Comparison of ENCODE assay signal across 9 mouse cellular contexts in genomic region chr1:90676192-90677006, GRCm38 (mm10).
DNase-seq lines count a peak whose midpoint lies in the region; ATAC-seq and TF ChIP-seq lines count a peak whose summit lies in the region.
"Had no signal": no experiment of that assay in that cellular context is flagged by ENCODE, and none has a peak within 500 bp of the region (broad histone marks: within the 10 kb centered on the region; RNA-seq: fewer than 3 reads in every experiment).

No protein-coding gene starts in this region.

- no peaks in the 10 kb centered on the region for H3K9me3 ChIP-seq in intestine, embryonic 14.5 days (ENCODE audit: control insufficient read depth, low read length)
- no peaks in the 10 kb centered on the region for H3K9me3 ChIP-seq in intestine, postnatal 0 days (ENCODE audit: control insufficient read depth)
- no peaks in the 10 kb centered on the region for H3K9me3 ChIP-seq in kidney, embryonic 14.5 days (ENCODE audit: control insufficient read depth, low read length)
- no peaks in the 10 kb centered on the region for H3K9me3 ChIP-seq in forebrain, embryonic 10.5 days
- H3K9me3 ChIP-seq: stomach, embryonic 15.5 days had no signal

- 25% methylated on average over 9 of the region's 9 CpGs for WGBS in intestine, embryonic 14.5 days
- 38% methylated on average over 9 of the region's 9 CpGs for WGBS in intestine, postnatal 0 days
- WGBS in kidney, embryonic 14.5 days = 32% methylated on average over 9 of the region's 9 CpGs
- 81% methylated on average over 9 of the region's 9 CpGs for WGBS in forebrain, embryonic 10.5 days

- H3K27ac ChIP-seq in intestine, embryonic 14.5 days (ENCODE audit: low read depth) = peak overlapping the region; percentile 34; the same call in 1 of the 2 replicates
- no peak overlapping the region for H3K27ac ChIP-seq in intestine, postnatal 0 days (ENCODE audit: low read depth, low read length)
- H3K27ac ChIP-seq in kidney, embryonic 14.5 days (ENCODE audit: low read depth, low read length) = peak overlapping the region; percentile 17; the same call in 1 of the 2 replicates
- no peak overlapping the region for H3K27ac ChIP-seq in forebrain, embryonic 10.5 days
- H3K27ac ChIP-seq: stomach, embryonic 15.5 days had no signal

- H3K36me3 ChIP-seq in intestine, embryonic 14.5 days (ENCODE audit: control insufficient read depth, insufficient read depth, low read length) = no peaks in the 10 kb centered on the region
- no peaks in the 10 kb centered on the region for H3K36me3 ChIP-seq in intestine, postnatal 0 days (ENCODE audit: control insufficient read depth, insufficient read depth)
- no peaks in the 10 kb centered on the region for H3K36me3 ChIP-seq in kidney, embryonic 14.5 days (ENCODE audit: control insufficient read depth, insufficient read depth, low read length)
- H3K36me3 ChIP-seq in forebrain, embryonic 10.5 days (replicated peaks) = no peaks in the 10 kb centered on the region
- H3K36me3 ChIP-seq: stomach, embryonic 15.5 days had no signal

- no peak overlapping the region for H3K4me2 ChIP-seq in intestine, embryonic 14.5 days (ENCODE audit: low read length)
- no peak overlapping the region for H3K4me2 ChIP-seq in intestine, postnatal 0 days (replicated peaks; ENCODE audit: low read depth)
- no peak overlapping the region for H3K4me2 ChIP-seq in kidney, embryonic 14.5 days (replicated peaks; ENCODE audit: low read depth, low read length)
- H3K4me2 ChIP-seq: stomach, embryonic 15.5 days had no signal

- no peak for DNase-seq in intestine, embryonic 14.5 days (ENCODE audit: low spot score)
- DNase-seq in NIH3T3 (ENCODE audit: low read depth) = peak; percentile 73
- peak; percentile 68 for DNase-seq in gastrocnemius, postnatal 25 days
- DNase-seq in ovary, postnatal 14 days (ENCODE audit: low spot score) = peak; percentile 48
- no peak for DNase-seq in forebrain, embryonic 10.5 days (ENCODE audit: extremely low spot score, low spot score)
- DNase-seq in embryo, embryonic 10.5 days (ENCODE audit: low spot score) = no peak

- H3K9ac ChIP-seq in intestine, embryonic 14.5 days (ENCODE audit: low read length) = no peak overlapping the region
- H3K9ac ChIP-seq in intestine, postnatal 0 days (ENCODE audit: low read depth, low read length) = no peak overlapping the region
- 0 out of 2 replicates have a peak overlapping the region, but pooled peaks have one; percentile 23 for H3K9ac ChIP-seq in kidney, embryonic 14.5 days (ENCODE audit: low read depth, low read length)
- H3K9ac ChIP-seq: stomach, embryonic 15.5 days had no signal

- no peak for ATAC-seq in intestine, embryonic 14.5 days (replicated peaks; ENCODE audit: low FRiP score, low TSS enrichment, low read depth)
- no peak for ATAC-seq in intestine, postnatal 0 days
- peak; percentile 52; the same call in 1 of the 2 replicates for ATAC-seq in kidney, embryonic 14.5 days (ENCODE audit: low FRiP score, low TSS enrichment)

- H3K4me3 ChIP-seq in intestine, embryonic 14.5 days (ENCODE audit: low read depth, low read length) = no peak overlapping the region
- H3K4me3 ChIP-seq in intestine, postnatal 0 days (ENCODE audit: low read depth, low read length) = no peak overlapping the region
- H3K4me3 ChIP-seq in kidney, embryonic 14.5 days (ENCODE audit: low read length) = no peak overlapping the region
- no peak overlapping the region for H3K4me3 ChIP-seq in forebrain, embryonic 10.5 days
- H3K4me3 ChIP-seq: stomach, embryonic 15.5 days had no signal

- TF ChIP-seq CTCF in intestine, postnatal 0 days (IDR thresholded peaks at IDR 0.05; ENCODE audit: low read depth) = no peak

- H3K4me1 ChIP-seq in intestine, embryonic 14.5 days (replicated peaks; ENCODE audit: control insufficient read depth, insufficient read depth, low read length) = peaks cover 16% of the 10 kb centered on the region
- H3K4me1 ChIP-seq in intestine, postnatal 0 days (replicated peaks; ENCODE audit: control insufficient read depth, insufficient read depth, low read length) = no peaks in the 10 kb centered on the region
- peaks cover 13% of the 10 kb centered on the region; the same call in 1 of the 2 replicates for H3K4me1 ChIP-seq in kidney, embryonic 14.5 days (ENCODE audit: control insufficient read depth, insufficient read depth, low read length)
- no peaks in the 10 kb centered on the region for H3K4me1 ChIP-seq in forebrain, embryonic 10.5 days

- H3K27me3 ChIP-seq in intestine, embryonic 14.5 days (replicated peaks; ENCODE audit: control insufficient read depth, insufficient read depth, low read length) = no peaks in the 10 kb centered on the region
- H3K27me3 ChIP-seq in intestine, postnatal 0 days (replicated peaks; ENCODE audit: control insufficient read depth, insufficient read depth, low read length) = no peaks in the 10 kb centered on the region
- H3K27me3 ChIP-seq in kidney, embryonic 14.5 days (ENCODE audit: control insufficient read depth, insufficient read depth, low read length) = no peaks in the 10 kb centered on the region
- no peaks in the 10 kb centered on the region for H3K27me3 ChIP-seq in forebrain, embryonic 10.5 days (ENCODE audit: poor library complexity, severe bottlenecking)
- H3K27me3 ChIP-seq: stomach, embryonic 15.5 days had no signal

Comparison
In these comparisons a context has a peak if more than half of its experiments do, and no peak if none do; other contexts are left out.
1. H3K27ac ChIP-seq: peak in intestine, embryonic 14.5 days (single experiment) and kidney, embryonic 14.5 days (single experiment); none in intestine, postnatal 0 days (single experiment) and forebrain, embryonic 10.5 days (single experiment).
2. DNase-seq: peak in NIH3T3 (single experiment), gastrocnemius, postnatal 25 days (single experiment) and ovary, postnatal 14 days (single experiment); none in intestine, embryonic 14.5 days (single experiment), forebrain, embryonic 10.5 days (single experiment) and embryo, embryonic 10.5 days (single experiment).